Mouse (Mus musculus) lung, adult 2 months (tissue): Measurements from ENCODE around the gene Zfp273.

ENCODE experiments used
- CTCF ChIP-seq: fragments of 200-500 bp; IDR thresholded peaks from 2 replicates; pipeline ENCODE4 v1.5.1; 2011; ENCODE audit warnings: mild to moderate bottlenecking, low read length, control low read depth; ENCODE audit not compliant: insufficient read depth
- POLR2A ChIP-seq: fragments of 200-500 bp; IDR thresholded peaks from 2 replicates; pipeline ENCODE4 v1.6.1; 2011; ENCODE audit warnings: low read depth, mild to moderate bottlenecking, control low read depth, low read length, borderline replicate concordance; ENCODE audit errors: extremely low read depth

DNA sequence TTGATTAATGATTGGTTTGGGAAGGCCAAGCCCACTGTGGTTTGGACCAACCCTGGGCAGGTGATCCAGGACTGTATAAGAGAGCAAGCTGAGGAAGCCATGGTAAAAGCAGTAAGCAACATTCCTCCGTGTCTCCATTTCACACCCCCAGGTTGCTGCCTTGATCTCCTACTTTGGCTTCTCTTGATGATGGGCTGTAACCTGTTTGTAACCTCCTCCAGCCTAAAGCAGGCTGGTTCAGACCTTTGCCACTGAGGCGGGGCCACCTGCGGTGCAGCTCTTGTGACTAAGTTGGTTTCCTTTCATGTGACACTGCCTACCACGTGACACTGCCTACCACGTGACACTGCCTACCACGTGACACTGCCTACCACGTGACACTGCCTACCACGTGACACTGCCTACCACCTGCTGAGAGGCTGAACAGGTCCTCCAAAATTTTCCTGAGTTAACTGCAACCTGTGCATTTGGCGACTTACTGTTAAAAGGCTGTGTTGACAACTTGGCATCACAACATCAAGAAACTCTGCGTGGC lies 21.6 kb upstream of the Zfp273 start:
- no peak for TF ChIP-seq CTCF
- no peak for TF ChIP-seq POLR2A
